Mouse (Mus musculus): ENCODE results near the gene Has1. TPM values are rescaled to one million over a fixed set of nuclear protein-coding genes. Genes with fewer than 3 reads are reported as not detected.
A peak's percentile ranks its signal among the peaks of the same experiment; 100 is the strongest.

Gene Has1
- total RNA-seq, 2 experiments from 2014 or later: 0.09 to 0.52 TPM

Small RNA genes lying within 50 kb of the gene (microRNA-seq; reads per million reads assigned to microRNA genes)
- not detected for gene Gm25927
- gene Mir125a: 8,029 reads per million, percentile 93 among the genes with 10 or more reads in this experiment
- 6,791 reads per million, percentile 92 among the genes with 10 or more reads in this experiment for gene Mir99b
- gene Mirlet7e: not detected

Other genes with a start within 250 kb of the Has1 start
- 10 to 100 TPM; 51.2 to 57.0 TPM for gene Lnpep, start 230.2 kb downstream of the Has1 start, total RNA-seq (2021)
- not detected for gene Vmn2r90, start 151.5 kb downstream of the Has1 start, total RNA-seq (2021)
- 1 to 10 TPM; 4.8 to 6.0 TPM for gene Spaca6, start 28.0 kb downstream of the Has1 start, total RNA-seq (2021)
- gene Fpr1, start 28.7 kb upstream of the Has1 start, total RNA-seq (2021): not detected
- gene Fpr2, start 32.6 kb upstream of the Has1 start, total RNA-seq (2021): not detected
- gene Fpr3, start 32.6 kb upstream of the Has1 start, total RNA-seq (2021): not detected
- not detected for gene Fpr-rs4, start 166.5 kb upstream of the Has1 start, total RNA-seq (2021)
- not detected for gene Vmn2r124, start 194.2 kb upstream of the Has1 start, total RNA-seq (2021)
- gene Vmn2r91, start 229.8 kb upstream of the Has1 start, total RNA-seq (2021): not detected